Mouse (Mus musculus) forebrain, embryonic 15.5 days (tissue): ENCODE measurements at regions not wholly inside any gene's neighbourhood (a gene's known extent, or its start where the extent isn't known, plus 50 kb on each side); places are given as distances from the start of the nearest gene placed in this dataset.

Source experiments
- ATAC-seq: fragments of 200-750 bp; cut with Nextera tagmentation; replicated peaks from 2 replicates; pipeline ENCODE4 v1.8.0; 2017; ENCODE audit warnings: mild to moderate bottlenecking, moderate TSS enrichment, moderate library complexity
- H3K27ac ChIP-seq: fragments of 300-500 bp; sonication (generic); replicated peaks from 2 replicates; pipeline ENCODE4 v1.5.1; 2015; ENCODE audit warnings: mild to moderate bottlenecking, inconsistent platforms
- H3K27me3 ChIP-seq: fragments of 300-500 bp; sonication (generic); 2 replicates; pipeline ENCODE4 v1.6.1; 2015; ENCODE audit warnings: inconsistent platforms
- H3K36me3 ChIP-seq: fragments of 300-500 bp; sonication (generic); 2 replicates; pipeline ENCODE4 v1.6.1; 2015; ENCODE audit warnings: mild to moderate bottlenecking, inconsistent platforms
- H3K4me1 ChIP-seq: fragments of 300-500 bp; sonication (generic); 2 replicates; pipeline ENCODE4 v1.6.1; 2015; ENCODE audit warnings: inconsistent platforms
- H3K4me2 ChIP-seq: fragments of 300-500 bp; sonication (generic); replicated peaks from 2 replicates; pipeline ENCODE4 v1.6.1; 2015; ENCODE audit warnings: mild to moderate bottlenecking, inconsistent platforms
- H3K4me3 ChIP-seq: fragments of 300-500 bp; sonication (generic); 2 replicates; pipeline ENCODE4 v1.5.1; 2015; ENCODE audit warnings: mild to moderate bottlenecking, inconsistent platforms
- H3K9ac ChIP-seq: fragments of 300-500 bp; sonication (generic); replicated peaks from 2 replicates; pipeline ENCODE4 v1.6.1; 2015; ENCODE audit warnings: mild to moderate bottlenecking, inconsistent platforms
- H3K9me3 ChIP-seq: fragments of 300-500 bp; sonication (generic); 2 replicates; pipeline ENCODE4 v1.6.1; 2016; ENCODE audit warnings: inconsistent platforms
- WGBS: fragments of 180-500 bp; shearing (Covaris S2); methylation state at CpG from one replicate; pipeline ENCODE4 v1.1.7; 2015; ENCODE audit warnings: mixed read lengths; 5-methylcytosine and 5-hydroxymethylcytosine counted together

GRCm38 (mm10) chr8:49708701-49709100 is 865.0 kb upstream of the Tenm3 start:
- no peaks in the 10 kb centered on the region for H3K27me3 ChIP-seq
- H3K4me3 ChIP-seq = no peak overlapping the region
- H3K4me2 ChIP-seq = no peak overlapping the region
- H3K9me3 ChIP-seq = no peaks in the 10 kb centered on the region
- H3K27ac ChIP-seq = no peak overlapping the region
- WGBS = 2% methylated on average over 1 of the region's 1 CpGs
- ATAC-seq = no peak
- H3K36me3 ChIP-seq = no peaks in the 10 kb centered on the region
- no peaks in the 10 kb centered on the region for H3K4me1 ChIP-seq
- no peak overlapping the region for H3K9ac ChIP-seq

- H3K4me1 ChIP-seq = no peaks in the 10 kb centered on the region
- H3K9ac ChIP-seq = no peak overlapping the region
- no peak overlapping the region for H3K4me2 ChIP-seq
- H3K36me3 ChIP-seq = no peaks in the 10 kb centered on the region
- H3K27me3 ChIP-seq = no peaks in the 10 kb centered on the region
- no peaks in the 10 kb centered on the region for H3K9me3 ChIP-seq
- H3K4me3 ChIP-seq = no peak overlapping the region
- no peak overlapping the region for H3K27ac ChIP-seq
- 90% methylated on average over 4 of the region's 4 CpGs for WGBS
- no peak for ATAC-seq
Measured at GRCm38 (mm10) chr8:49699058-49699457, 855.3 kb upstream of the Tenm3 start.

GRCm38 (mm10) chr8:49696709-49697108 is 853.0 kb upstream of the Tenm3 start:
- no peaks in the 10 kb centered on the region for H3K9me3 ChIP-seq
- no peaks in the 10 kb centered on the region for H3K36me3 ChIP-seq
- WGBS = 77% methylated on average over 2 of the region's 2 CpGs
- H3K4me3 ChIP-seq = no peak overlapping the region
- no peaks in the 10 kb centered on the region for H3K27me3 ChIP-seq
- H3K27ac ChIP-seq = no peak overlapping the region
- no peak for ATAC-seq
- no peaks in the 10 kb centered on the region for H3K4me1 ChIP-seq
- no peak overlapping the region for H3K4me2 ChIP-seq
- H3K9ac ChIP-seq = no peak overlapping the region
